Mouse (Mus musculus) hindbrain, embryonic 16.5 days (tissue): ENCODE measurements at regions not wholly inside any gene's neighbourhood (a gene's known extent, or its start where the extent isn't known, plus 50 kb on each side); places are given as distances from the start of the nearest gene placed in this dataset.

Experiments
- ATAC-seq: fragments of 200-750 bp; cut with Nextera tagmentation; 2 replicates; pipeline ENCODE4 v1.8.0; 2017; ENCODE audit warnings: moderate TSS enrichment, moderate library complexity
- H3K27ac ChIP-seq: fragments of 300-500 bp; sonication (generic); 2 replicates; pipeline ENCODE4 v1.5.1; 2014; ENCODE audit warnings: low read depth, mild to moderate bottlenecking, control low read depth, low read length, moderate library complexity
- H3K27me3 ChIP-seq: fragments of 300-500 bp; sonication (generic); replicated peaks from 2 replicates; pipeline ENCODE4 v1.6.1; 2014; ENCODE audit warnings: low read length; ENCODE audit not compliant: control insufficient read depth, insufficient read depth
- H3K36me3 ChIP-seq: fragments of 300-500 bp; sonication (generic); 2 replicates; pipeline ENCODE4 v1.6.1; 2014; ENCODE audit warnings: mild to moderate bottlenecking, low read length, moderate library complexity, mixed read lengths; ENCODE audit not compliant: control insufficient read depth, insufficient read depth
- H3K4me1 ChIP-seq: fragments of 300-500 bp; sonication (generic); 2 replicates; pipeline ENCODE4 v1.6.1; 2014; ENCODE audit warnings: low read depth, low read length; ENCODE audit not compliant: control insufficient read depth, insufficient read depth
- H3K4me2 ChIP-seq: fragments of 300-500 bp; sonication (generic); 2 replicates; pipeline ENCODE4 v1.6.1; 2014; ENCODE audit warnings: mild to moderate bottlenecking, low read length, control low read depth, moderate library complexity
- H3K4me3 ChIP-seq: fragments of 300-500 bp; sonication (generic); 2 replicates; pipeline ENCODE4 v1.5.1; 2014; ENCODE audit warnings: mild to moderate bottlenecking, low read length, control low read depth, moderate library complexity
- H3K9ac ChIP-seq: fragments of 300-500 bp; sonication (generic); 2 replicates; pipeline ENCODE4 v1.6.1; 2014; ENCODE audit warnings: low read depth, mild to moderate bottlenecking, control low read depth, low read length, moderate library complexity
- H3K9me3 ChIP-seq: fragments of 300-500 bp; sonication (generic); 2 replicates; pipeline ENCODE4 v1.6.1; 2014; ENCODE audit warnings: mild to moderate bottlenecking, low read length, moderate library complexity; ENCODE audit not compliant: control insufficient read depth
- WGBS: fragments of 180-500 bp; shearing (Covaris S2); extraction: QIAGEN DNeasy Blood & Tissue Kit; methylation state at CpG from one replicate; pipeline ENCODE4 v1.1.7; 2014; 5-methylcytosine and 5-hydroxymethylcytosine counted together

- Histone ChIP-seq H3K27me3 (no peaks in the 10 kb centered on the region), H3K4me1 (no peaks in the 10 kb centered on the region), H3K36me3 (no peaks in the 10 kb centered on the region), H3K4me3 (no peak overlapping the region), H3K27ac (no peak overlapping the region), H3K9me3 (no peaks in the 10 kb centered on the region), H3K4me2 (no peak overlapping the region), H3K9ac (no peak overlapping the region)
- no peak for ATAC-seq
- WGBS: 85% methylated on average over 2 of the region's 2 CpGs
Measured at GRCm38 (mm10) chr2:136617138-136617537, 96.1 kb upstream of the Snap25 start.

DNA sequence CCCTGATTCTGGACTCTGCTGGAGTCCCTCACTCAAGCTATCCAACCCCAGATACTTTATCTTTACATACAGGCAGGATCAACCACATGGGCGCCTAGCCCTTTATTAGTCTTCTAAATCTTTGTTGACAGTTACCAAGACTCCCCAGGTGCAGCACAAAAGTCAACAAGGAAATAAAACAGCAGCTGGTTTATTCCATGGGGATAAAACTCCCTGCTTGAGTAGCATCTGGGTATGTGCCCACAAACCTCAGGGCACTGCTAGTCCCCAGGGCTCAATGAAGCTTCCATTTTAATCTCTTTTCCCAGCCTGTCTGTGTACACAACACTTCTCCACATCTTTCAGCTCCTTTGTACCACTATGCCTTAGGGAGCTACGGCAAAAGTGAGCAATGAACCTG is 95.1 kb upstream of the Snap25 start:
- no peaks in the 10 kb centered on the region for H3K9me3 ChIP-seq
- H3K27me3 ChIP-seq: no peaks in the 10 kb centered on the region
- no peak overlapping the region for H3K9ac ChIP-seq
- WGBS: 52% methylated on average over 2 of the region's 2 CpGs
- no peaks in the 10 kb centered on the region for H3K4me1 ChIP-seq
- H3K27ac ChIP-seq: no peak overlapping the region
- no peak overlapping the region for H3K4me2 ChIP-seq
- no peak for ATAC-seq
- no peaks in the 10 kb centered on the region for H3K36me3 ChIP-seq
- H3K4me3 ChIP-seq: no peak overlapping the region

GRCm38 (mm10) chr2:136620309-136620708 is 92.9 kb upstream of the Snap25 start:
- H3K4me3 ChIP-seq: no peak overlapping the region
- H3K9me3 ChIP-seq: no peaks in the 10 kb centered on the region
- H3K27me3 ChIP-seq: no peaks in the 10 kb centered on the region
- no peak overlapping the region for H3K4me2 ChIP-seq
- no peak overlapping the region for H3K9ac ChIP-seq
- no peaks in the 10 kb centered on the region for H3K36me3 ChIP-seq
- H3K4me1 ChIP-seq: no peaks in the 10 kb centered on the region
- 81% methylated on average over 4 of the region's 4 CpGs for WGBS
- no peak overlapping the region for H3K27ac ChIP-seq
- ATAC-seq: no peak

GRCm38 (mm10) chr2:136620969-136621368 is 92.3 kb upstream of the Snap25 start:
- Histone ChIP-seq H3K9ac (no peak overlapping the region), H3K27ac (no peak overlapping the region), H3K36me3 (no peaks in the 10 kb centered on the region), H3K9me3 (no peaks in the 10 kb centered on the region), H3K4me2 (no peak overlapping the region), H3K4me3 (no peak overlapping the region), H3K4me1 (no peaks in the 10 kb centered on the region), H3K27me3 (no peaks in the 10 kb centered on the region)
- 98% methylated on average over 4 of the region's 4 CpGs for WGBS
- ATAC-seq: no peak

DNA sequence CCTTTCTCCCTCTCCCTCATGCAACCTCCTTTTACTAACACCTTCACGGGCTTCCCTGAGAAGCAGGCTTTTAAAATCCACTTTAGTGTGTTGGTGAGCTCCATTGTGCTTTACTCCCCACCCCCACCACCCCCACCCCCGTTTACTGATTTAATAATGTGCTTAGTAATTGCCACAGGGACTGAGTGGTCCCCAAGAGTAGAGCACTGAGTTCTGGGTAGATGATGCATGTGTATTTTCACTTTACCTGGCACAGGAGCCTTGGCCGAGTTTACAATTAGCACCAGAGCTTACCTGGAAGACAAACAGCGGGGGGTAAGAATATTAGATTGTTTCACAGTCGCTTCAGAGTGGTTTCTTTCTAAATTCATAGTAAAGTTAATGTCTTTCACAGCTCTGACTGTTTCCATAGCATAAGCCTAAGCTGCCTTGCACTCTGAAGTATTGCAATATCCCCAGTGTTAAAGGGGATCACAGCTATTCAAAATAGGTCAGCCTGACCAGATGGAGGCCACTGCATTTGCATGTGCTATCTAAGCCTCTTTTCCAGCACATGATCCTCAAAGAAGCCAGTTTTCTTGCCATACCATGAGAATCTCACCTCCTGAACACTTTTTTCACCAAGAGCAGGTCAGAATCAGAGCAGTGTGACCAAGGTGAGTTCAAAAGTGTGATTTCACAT is 89.3 kb upstream of the Snap25 start:
- H3K36me3 ChIP-seq: no peaks in the 10 kb centered on the region
- H3K9me3 ChIP-seq: no peaks in the 10 kb centered on the region
- H3K4me2 ChIP-seq: no peak overlapping the region
- no peaks in the 10 kb centered on the region for H3K27me3 ChIP-seq
- no peak for ATAC-seq
- H3K4me3 ChIP-seq: no peak overlapping the region
- no peaks in the 10 kb centered on the region for H3K4me1 ChIP-seq
- WGBS: 49% methylated on average over 5 of the region's 5 CpGs
- no peak overlapping the region for H3K27ac ChIP-seq
- H3K9ac ChIP-seq: no peak overlapping the region

GRCm38 (mm10) chr2:136624490-136624850 is 88.8 kb upstream of the Snap25 start:
- H3K27me3 ChIP-seq: no peaks in the 10 kb centered on the region
- no peaks in the 10 kb centered on the region for H3K36me3 ChIP-seq
- no peak overlapping the region for H3K4me2 ChIP-seq
- H3K9ac ChIP-seq: no peak overlapping the region
- H3K4me1 ChIP-seq: no peaks in the 10 kb centered on the region
- H3K9me3 ChIP-seq: no peaks in the 10 kb centered on the region
- no peak for ATAC-seq
- no peak overlapping the region for H3K27ac ChIP-seq
- H3K4me3 ChIP-seq: no peak overlapping the region

DNA sequence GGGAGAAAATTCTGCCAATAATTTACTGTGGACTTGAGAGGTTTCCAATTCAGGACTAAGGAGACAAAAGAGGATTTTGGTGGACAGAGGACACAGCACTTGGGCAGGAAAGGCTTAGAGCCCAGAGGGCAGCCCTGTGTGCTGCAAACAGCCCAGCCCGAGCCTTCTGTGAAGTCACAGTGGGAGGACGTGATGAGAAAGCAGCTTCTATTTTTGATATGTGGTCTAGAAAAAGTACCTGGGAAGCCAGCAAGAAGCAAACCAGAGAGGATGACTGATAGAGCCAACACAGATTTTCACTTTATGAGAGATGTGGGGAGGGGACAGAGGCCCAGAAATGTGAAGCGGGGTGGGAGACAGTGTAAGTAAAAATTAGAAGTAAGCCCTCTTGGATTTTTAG is 66.3 kb upstream of the Snap25 start:
- Histone ChIP-seq H3K9me3 (0 out of 2 replicates have a peak, but pooled peaks cover 2% of the 10 kb centered on the region), H3K4me1 (no peaks in the 10 kb centered on the region; the same call in 1 of the 2 replicates), H3K4me2 (no peak overlapping the region), H3K27ac (no peak overlapping the region), H3K4me3 (no peak overlapping the region), H3K27me3 (no peaks in the 10 kb centered on the region), H3K36me3 (no peaks in the 10 kb centered on the region), H3K9ac (no peak overlapping the region)
- ATAC-seq: no peak
- 88% methylated on average over 3 of the region's 3 CpGs for WGBS

- H3K4me2 ChIP-seq: no peak overlapping the region
- ATAC-seq: peak; percentile 71; the same call in 1 of the 2 replicates
- no peaks in the 10 kb centered on the region for H3K36me3 ChIP-seq
- H3K27me3 ChIP-seq: no peaks in the 10 kb centered on the region
- H3K9me3 ChIP-seq: no peaks in the 10 kb centered on the region
- H3K27ac ChIP-seq: 0 out of 2 replicates have a peak overlapping the region, but pooled peaks have one; percentile 8
- no peaks in the 10 kb centered on the region; the same call in 1 of the 2 replicates for H3K4me1 ChIP-seq
- H3K4me3 ChIP-seq: no peak overlapping the region
- WGBS: 73% methylated on average over 5 of the region's 5 CpGs
- H3K9ac ChIP-seq: no peak overlapping the region
Measured at GRCm38 (mm10) chr2:136648606-136649005, 64.6 kb upstream of the Snap25 start.

DNA sequence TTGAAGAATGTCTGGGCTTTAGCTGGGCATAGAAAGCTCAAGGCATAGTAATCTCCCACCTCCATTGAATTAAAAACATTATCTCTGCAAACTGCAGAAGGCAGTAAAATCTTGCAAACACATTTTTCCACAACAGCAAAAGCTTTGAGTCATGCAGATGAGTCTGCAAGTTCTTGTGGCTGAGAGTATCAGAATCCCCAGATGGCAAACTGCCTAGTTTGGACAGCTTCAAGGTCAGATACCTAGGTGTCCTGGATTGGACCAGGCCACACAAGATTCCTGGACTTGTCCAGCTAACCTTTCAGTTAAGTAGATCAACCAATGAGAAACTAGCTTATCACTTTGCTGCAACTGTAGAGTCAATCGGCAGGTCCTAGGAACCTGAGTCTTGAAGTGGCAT is 62.5 kb upstream of the Snap25 start:
- no peak overlapping the region for H3K4me2 ChIP-seq
- no peak overlapping the region for H3K9ac ChIP-seq
- H3K27me3 ChIP-seq: no peaks in the 10 kb centered on the region
- no peak overlapping the region for H3K4me3 ChIP-seq
- no peaks in the 10 kb centered on the region for H3K9me3 ChIP-seq
- 91% methylated on average over 1 of the region's 1 CpGs for WGBS
- H3K27ac ChIP-seq: no peak overlapping the region
- no peaks in the 10 kb centered on the region; the same call in 1 of the 2 replicates for H3K4me1 ChIP-seq
- ATAC-seq: no peak
- no peaks in the 10 kb centered on the region for H3K36me3 ChIP-seq
